Mouse (Mus musculus): Measurements from ENCODE around the gene Klhl21. TPM values are rescaled to one million over a fixed set of nuclear protein-coding genes. Genes with fewer than 3 reads are reported as not detected.

Klhl21 gene
- 2.0 TPM for polyA plus RNA-seq (2017; shearing (Covaris generic))

GRCm38 (mm10) chr4:152008622-152009075 lies at the start of gene Klhl21:
TSS of gene Klhl21 (plus strand) at chr4:152008803.

DNA sequence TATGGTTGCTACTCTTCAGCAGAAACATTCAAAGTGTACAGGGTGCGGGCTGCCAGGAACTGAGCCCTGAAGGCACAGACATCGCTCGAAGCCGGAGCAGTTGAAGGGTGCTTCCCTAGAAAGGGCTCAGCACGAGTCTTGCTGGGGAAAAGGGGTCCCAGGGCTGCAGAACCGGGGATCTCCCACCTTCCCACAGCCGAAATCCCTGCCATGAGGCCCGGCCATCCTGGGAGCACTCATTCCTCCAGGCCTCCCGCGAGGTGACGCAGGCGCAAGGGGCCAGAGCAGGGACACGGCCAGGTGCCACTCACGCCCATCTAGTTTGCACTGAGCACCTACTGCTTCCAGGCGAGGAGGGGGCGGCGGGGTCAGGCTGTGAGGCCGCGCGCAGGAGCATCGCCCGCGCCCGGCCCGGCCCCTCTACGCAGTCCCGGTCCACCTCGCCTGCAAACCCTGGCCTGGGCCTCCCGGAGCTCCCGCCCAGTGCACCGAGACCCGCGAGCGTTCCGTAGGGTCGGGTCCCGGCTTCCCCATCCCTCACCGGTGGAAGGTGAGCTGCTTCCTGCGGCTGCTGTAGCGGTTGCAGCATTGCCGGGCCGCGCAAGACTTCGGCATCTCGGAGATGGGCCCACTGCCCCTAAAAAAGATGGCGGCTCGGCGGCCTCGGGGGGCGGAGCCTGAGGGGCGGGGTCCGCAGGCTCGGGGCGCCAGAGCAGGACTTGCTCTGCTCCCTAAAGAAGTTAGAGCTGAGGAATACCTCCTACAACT lies 20.1 kb upstream of the Klhl21 start, which contains the start of gene Thap3:
Gene Thap3, minus strand, starts transcription at position 656 of the 768 bp plus-strand sequence.

DNA sequence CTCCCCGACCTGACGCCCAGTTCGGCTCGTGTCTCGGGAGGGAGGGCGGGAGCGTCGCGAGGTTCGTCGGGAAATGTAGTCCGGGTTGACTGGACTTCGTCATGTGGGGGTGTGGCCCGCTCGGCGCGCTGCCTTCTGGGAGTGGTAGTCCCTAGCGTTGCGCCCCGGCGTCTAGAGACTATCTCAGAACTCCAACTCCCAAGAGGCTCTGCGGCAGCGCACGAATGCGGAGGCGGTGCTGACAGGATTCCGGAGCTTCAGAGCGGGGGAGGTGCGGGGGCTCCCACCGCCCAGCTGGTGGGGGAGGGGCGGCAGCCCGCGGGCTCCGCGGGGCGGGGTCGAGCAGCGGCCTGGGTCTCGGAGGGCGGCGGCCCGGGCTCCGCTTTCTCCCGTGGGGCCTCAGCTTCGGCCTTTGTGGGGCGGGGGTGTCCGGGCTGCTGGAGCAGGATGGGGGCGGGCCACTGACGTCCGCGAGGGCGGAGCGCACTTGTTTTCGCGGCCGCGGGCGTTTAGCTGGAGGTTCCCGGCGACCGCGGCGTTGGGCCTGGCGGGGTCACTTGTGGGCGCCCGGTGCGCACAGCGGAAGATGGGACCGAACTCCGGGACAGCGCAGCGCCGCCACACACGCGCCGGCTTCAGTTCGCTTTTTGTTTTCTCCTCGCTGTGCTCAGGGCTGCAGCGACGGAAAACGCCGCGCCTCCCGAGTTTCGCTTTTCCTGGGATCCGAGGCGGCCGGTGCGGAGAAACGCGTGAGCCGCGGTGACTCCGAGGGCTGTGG lies 12.2 kb upstream of the Klhl21 start, which contains the start of gene Phf13:
Gene Phf13, minus strand, starts transcription at position 86 of the 778 bp plus-strand sequence.

DNA sequence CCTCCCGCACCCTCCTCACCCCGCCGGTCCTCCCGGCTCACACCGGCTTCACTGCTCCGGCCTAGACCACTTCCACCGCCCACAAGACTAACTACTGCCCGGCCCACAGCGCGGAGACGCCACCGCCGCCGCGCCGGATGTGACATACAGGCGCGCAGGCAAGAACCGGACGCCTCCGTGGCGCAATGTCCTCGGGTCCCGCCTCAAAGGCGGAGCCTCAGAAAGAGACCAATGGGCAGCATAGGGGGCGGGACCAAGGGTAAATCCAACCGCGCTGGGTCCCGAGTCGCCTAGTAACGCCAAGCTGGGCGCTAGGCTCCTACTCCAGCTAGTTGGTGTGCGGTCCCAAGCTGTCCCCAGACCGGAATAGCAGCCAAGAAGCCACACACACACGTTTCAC lies 18.9 kb downstream of the Klhl21 start, which contains the start of gene Zbtb48:
Gene Zbtb48, minus strand, starts transcription at position 148 of the 400 bp plus-strand sequence.

GRCm38 (mm10) chr4:152038225-152038984 lies 29.8 kb downstream of the Klhl21 start, which contains the start of gene Tas1r1:
TSS of gene Tas1r1 (minus strand) at chr4:152038568.

DNA sequence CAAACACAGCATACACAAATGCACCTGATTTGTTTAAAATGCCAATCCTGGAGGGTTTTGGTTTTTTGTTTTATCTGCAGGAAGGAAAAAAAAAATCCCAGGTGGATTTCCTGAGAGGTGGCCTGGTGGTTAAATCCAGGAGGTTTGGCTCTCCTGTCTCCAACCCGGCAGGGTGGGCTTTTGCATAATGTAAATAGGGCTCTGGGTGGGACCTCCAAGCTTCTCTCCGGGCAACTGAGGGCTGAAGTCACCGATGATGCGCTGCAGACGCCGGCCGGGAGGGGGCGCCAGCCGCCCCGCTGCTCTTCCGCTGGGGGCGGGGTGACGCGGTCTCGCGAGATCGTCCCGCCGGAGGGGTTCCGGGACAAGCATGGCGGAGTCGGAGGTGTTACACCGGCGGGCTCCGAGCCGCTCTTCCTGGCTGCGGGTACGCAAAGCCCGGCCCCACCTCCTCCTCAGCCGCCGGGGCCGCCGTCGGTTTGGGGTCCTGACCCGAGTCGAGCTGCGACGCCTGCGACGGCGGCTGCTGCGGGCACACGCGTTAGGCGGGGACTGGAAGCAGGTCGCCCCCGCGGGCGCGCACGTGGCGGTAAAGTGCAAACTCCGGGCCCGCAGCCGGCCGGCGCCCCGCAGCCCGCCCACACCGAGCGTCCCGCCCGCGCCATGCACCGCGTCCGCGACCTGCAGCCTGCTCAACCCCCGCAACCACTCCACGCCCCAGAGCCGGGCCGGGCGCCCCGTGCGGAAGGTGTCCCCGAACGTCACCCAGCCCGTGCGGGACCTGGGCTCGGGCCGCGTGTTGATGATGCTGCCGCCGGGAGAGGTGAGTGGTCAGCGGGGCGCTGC lies 30.6 kb downstream of the Klhl21 start, which contains the start of gene Nol9:
Gene Nol9, plus strand, starts transcription at position 337 of the 846 bp plus-strand sequence.

Other genes with a start within 250 kb of the Klhl21 start
- gene Camta1, start 146.9 kb upstream of the Klhl21 start, polyA plus RNA-seq (2017; shearing (Covaris generic)): 25.9 TPM
- 65.1 TPM for gene Dnajc11, start 75.1 kb upstream of the Klhl21 start, polyA plus RNA-seq (2017; shearing (Covaris generic))
- 129 TPM for gene Thap3, start 19.8 kb upstream of the Klhl21 start, polyA plus RNA-seq (2017; shearing (Covaris generic))
- gene Phf13, start 12.5 kb upstream of the Klhl21 start, polyA plus RNA-seq (2017; shearing (Covaris generic)): 7.7 TPM
- gene Zbtb48, start 18.9 kb downstream of the Klhl21 start, polyA plus RNA-seq (2017; shearing (Covaris generic)): 37.1 TPM
- 0.13 TPM for gene Tas1r1, start 29.8 kb downstream of the Klhl21 start, polyA plus RNA-seq (2017; shearing (Covaris generic))
- 6.4 TPM for gene Nol9, start 30.5 kb downstream of the Klhl21 start, polyA plus RNA-seq (2017; shearing (Covaris generic))
- gene Plekhg5, start 63.7 kb downstream of the Klhl21 start, polyA plus RNA-seq (2017; shearing (Covaris generic)): 5.1 TPM
- 197 TPM for gene Tnfrsf25, start 107.1 kb downstream of the Klhl21 start, polyA plus RNA-seq (2017; shearing (Covaris generic))
- 16.8 TPM for gene Espn, start 143.6 kb downstream of the Klhl21 start, polyA plus RNA-seq (2017; shearing (Covaris generic))
- not detected for gene Hes2, start 150.1 kb downstream of the Klhl21 start, polyA plus RNA-seq (2017; shearing (Covaris generic))
- gene Acot7, start 169.3 kb downstream of the Klhl21 start, polyA plus RNA-seq (2017; shearing (Covaris generic)): 119 TPM